Mouse (Mus musculus): ENCODE data around the gene Onecut3.

Onecut3 gene

GRCm38 (mm10) chr10:80553997-80554396 lies 59.4 kb downstream of the Onecut3 start:
- DNase-seq (ENCODE audit: low spot score) = no peak

DNA sequence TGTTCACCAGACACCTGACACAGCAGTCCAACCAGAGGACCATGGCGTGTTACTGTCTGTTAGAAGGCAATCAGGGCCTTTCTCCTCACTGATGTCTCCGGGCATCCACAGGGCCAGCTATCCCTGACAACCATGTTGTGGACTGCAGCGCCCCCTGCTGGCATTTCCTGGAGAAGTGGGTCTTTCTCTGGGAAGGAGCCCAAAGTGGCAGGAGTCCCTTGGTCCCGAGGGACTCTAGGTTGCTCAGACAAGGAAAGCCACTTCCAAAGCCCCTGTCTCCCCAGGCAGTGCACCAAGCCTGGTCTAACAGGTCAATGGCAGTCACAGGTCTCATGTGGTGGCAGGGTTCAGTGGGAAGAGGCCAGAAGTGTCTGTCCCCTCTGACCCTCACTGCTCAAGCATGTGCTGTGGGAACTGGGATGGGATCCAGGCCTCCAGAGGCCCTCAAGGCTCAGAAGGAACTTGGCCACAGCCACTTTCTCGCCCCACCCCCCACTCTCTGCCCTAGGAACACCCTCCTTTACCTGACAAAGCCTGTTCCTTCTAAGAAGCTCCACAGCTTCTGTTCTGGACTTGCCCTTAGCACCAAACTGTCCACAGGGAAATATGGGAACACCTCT lies 62.8 kb downstream of the Onecut3 start:
- DNase-seq (ENCODE audit: low spot score) = no peak

DNA sequence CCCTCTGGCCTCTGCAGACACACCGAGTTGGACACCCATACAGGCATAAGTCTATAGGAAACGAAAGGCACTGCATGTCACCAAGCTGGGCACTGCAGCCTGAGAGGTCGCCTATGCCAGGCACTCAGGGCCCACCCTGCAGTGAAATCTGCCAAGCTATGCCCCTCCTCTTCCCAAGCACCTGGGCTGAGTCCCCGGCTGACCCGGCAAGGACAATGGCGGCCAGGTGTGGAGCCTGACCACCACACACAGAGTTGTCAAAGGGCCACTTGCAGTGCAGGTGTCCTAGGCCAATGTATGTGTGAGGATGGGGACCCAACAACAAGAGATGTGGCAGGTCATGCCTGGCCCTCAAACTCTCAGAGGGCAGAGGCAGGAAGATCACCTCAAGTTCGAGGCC lies 64.8 kb downstream of the Onecut3 start:
- DNase-seq (ENCODE audit: low spot score) = no peak

DNA sequence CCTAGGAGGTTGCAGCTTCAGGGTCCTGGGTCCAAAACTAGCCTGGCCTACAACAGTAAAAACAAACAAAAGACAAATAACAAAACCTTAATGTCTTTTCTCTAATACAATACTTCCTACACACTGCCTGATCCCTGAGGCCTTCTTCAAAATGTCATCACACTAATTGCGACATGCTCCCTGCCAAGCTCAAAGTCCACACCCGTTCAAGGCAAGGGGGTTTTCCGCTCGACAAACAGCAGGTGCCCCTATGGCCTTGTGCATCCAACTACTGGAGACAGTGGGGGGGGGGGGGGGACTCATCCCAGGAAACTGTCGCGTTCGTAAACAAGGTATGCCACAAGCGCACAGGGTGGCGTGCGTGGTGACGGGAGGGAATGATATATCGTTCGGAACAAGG lies 66.0 kb downstream of the Onecut3 start:
- DNase-seq (ENCODE audit: low spot score) = no peak

DNA sequence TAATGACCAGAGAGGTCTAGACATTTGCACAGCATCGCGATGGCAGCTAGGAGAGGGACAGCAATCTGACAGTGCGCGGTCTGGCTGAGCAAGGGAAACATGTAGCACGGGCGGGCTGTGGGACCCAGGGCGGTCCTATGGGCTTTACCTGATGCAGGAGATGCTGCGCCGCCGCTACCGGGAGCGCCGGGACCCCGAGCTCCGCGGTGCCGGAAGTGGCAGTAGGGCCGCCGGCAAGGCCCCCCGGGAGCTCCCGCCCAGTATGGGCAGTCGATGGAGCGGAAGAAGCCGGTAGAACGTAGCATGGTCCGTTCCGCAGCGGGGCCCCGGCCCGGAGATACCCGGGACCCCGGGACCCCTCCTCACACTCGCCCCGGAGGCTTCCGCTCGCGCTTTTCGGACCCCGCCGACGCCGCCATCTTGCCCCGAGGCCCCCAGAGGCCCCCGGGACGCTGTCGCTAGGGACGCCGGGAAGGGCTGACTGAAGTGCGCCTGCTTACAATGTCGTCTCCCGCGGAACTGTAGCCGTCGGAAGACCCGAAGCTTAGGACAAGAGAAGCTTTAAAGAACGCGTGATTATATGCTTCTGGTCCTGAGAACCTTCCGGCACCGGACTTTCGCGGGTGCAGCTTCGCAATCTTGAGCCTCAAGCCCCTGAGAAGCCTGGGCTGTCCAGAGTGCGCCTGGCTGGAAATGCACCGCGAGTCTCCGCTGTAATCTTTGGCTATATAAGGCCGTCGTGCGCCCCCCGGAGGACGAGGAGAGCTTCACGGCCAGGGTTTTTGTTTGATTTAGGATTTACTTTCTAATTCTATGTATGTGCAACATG lies 66.7 kb downstream of the Onecut3 start, which contains the start of gene Rexo1:
Rexo1 (minus strand) TSS at position 445 of the 829 bp plus-strand sequence.
- DNase-seq (ENCODE audit: low spot score) = peak; percentile 93

GRCm38 (mm10) chr10:80566375-80567092 lies 71.9 kb downstream of the Onecut3 start:
- no peak for DNase-seq (ENCODE audit: low spot score)

All from layer of hippocampus, adult 9-10 months (tissue).